Mouse (Mus musculus) heart, adult 11 months (tissue): ENCODE data around the gene D230025D16Rik.

Experiments used
- DNase-seq: peaks from one replicate; pipeline ENCODE4 v3.0.0; 2022

The D230025D16Rik gene

GRCm38 (mm10) chr8:105237442-105238142 lies 12.6 kb downstream of the D230025D16Rik start:
- no peak for DNase-seq

GRCm38 (mm10) chr8:105241016-105241415 lies 16.1 kb downstream of the D230025D16Rik start:
- DNase-seq = no peak

GRCm38 (mm10) chr8:105251954-105252353 lies 27.0 kb downstream of the D230025D16Rik start:
- DNase-seq = peak; percentile 90

GRCm38 (mm10) chr8:105252680-105253537 lies 28.0 kb downstream of the D230025D16Rik start:
- DNase-seq = peak; percentile 90

- no peak for DNase-seq
Observed at GRCm38 (mm10) chr8:105253766-105254151, 28.8 kb downstream of the D230025D16Rik start.

- peak; percentile 99 for DNase-seq
Observed at GRCm38 (mm10) chr8:105254152-105254965, 29.4 kb downstream of the D230025D16Rik start.

GRCm38 (mm10) chr8:105254966-105255350 lies 30.0 kb downstream of the D230025D16Rik start, which contains the start of gene B3gnt9:
Gene B3gnt9 (minus strand): TSS chr8:105255153.
- DNase-seq = peak; percentile 99

GRCm38 (mm10) chr8:105257318-105258114 lies 32.6 kb downstream of the D230025D16Rik start:
- peak; percentile 74 for DNase-seq

GRCm38 (mm10) chr8:105258911-105259720 lies 34.2 kb downstream of the D230025D16Rik start:
- peak; percentile 93 for DNase-seq

- peak; percentile 94 for DNase-seq
Observed at GRCm38 (mm10) chr8:105259721-105260320, 34.9 kb downstream of the D230025D16Rik start.

- peak; percentile 90 for DNase-seq
Observed at GRCm38 (mm10) chr8:105260371-105261099, 35.6 kb downstream of the D230025D16Rik start.

- DNase-seq = peak; percentile 81
Observed at GRCm38 (mm10) chr8:105261326-105261980, 36.5 kb downstream of the D230025D16Rik start.

- DNase-seq = peak; percentile 88
Observed at GRCm38 (mm10) chr8:105263244-105263912, 38.4 kb downstream of the D230025D16Rik start.

GRCm38 (mm10) chr8:105264024-105264982 lies 39.4 kb downstream of the D230025D16Rik start, which contains the start of the genes Tradd and Fbxl8:
Gene Tradd (minus strand): TSS chr8:105264609.
Gene Fbxl8 (plus strand): TSS chr8:105264648.
- peak; percentile 99 for DNase-seq

- DNase-seq = peak; percentile 95
Observed at GRCm38 (mm10) chr8:105265128-105265527, 40.2 kb downstream of the D230025D16Rik start.

GRCm38 (mm10) chr8:105266775-105267174 lies 41.8 kb downstream of the D230025D16Rik start:
- no peak for DNase-seq

GRCm38 (mm10) chr8:105268342-105269074 lies 43.6 kb downstream of the D230025D16Rik start:
- peak; percentile 96 for DNase-seq
